ENCODE assay signal across 17 mouse cellular contexts in genomic region chr2:137807594-137808295, GRCm38 (mm10).
DNase-seq lines count a peak whose midpoint lies in the region; ATAC-seq and TF ChIP-seq lines count a peak whose summit lies in the region.
"Had no signal": no experiment of that assay in that cellular context is flagged by ENCODE, and none has a peak within 500 bp of the region (broad histone marks: within the 10 kb centered on the region; RNA-seq: fewer than 3 reads in every experiment).

No protein-coding gene starts in this region.

- no peak for TF ChIP-seq POLR2A in lung, adult 2 months (IDR thresholded peaks at IDR 0.05; ENCODE audit: borderline replicate concordance, extremely low read depth, low read depth, low read length)

- H3K36me3 ChIP-seq in forebrain, embryonic 12.5 days (replicated peaks), result no peaks in the 10 kb centered on the region
- no peaks in the 10 kb centered on the region for H3K36me3 ChIP-seq in midbrain, embryonic 12.5 days
- H3K36me3 ChIP-seq: G1E had no signal

- no peak for TF ChIP-seq CTCF in lung, adult 2 months (IDR thresholded peaks at IDR 0.05; ENCODE audit: insufficient read depth, low read length)

- no peaks in the 10 kb centered on the region for H3K27me3 ChIP-seq in forebrain, embryonic 12.5 days
- H3K27me3 ChIP-seq in midbrain, embryonic 12.5 days, result no peaks in the 10 kb centered on the region
- H3K27me3 ChIP-seq: megakaryocyte, embryonic 14.5 days had no signal

- H3K4me2 ChIP-seq in forebrain, embryonic 12.5 days, result no peak overlapping the region
- H3K4me2 ChIP-seq in midbrain, embryonic 12.5 days (replicated peaks), result no peak overlapping the region

- peak overlapping the region; percentile 65 for H3K27ac ChIP-seq in forebrain, embryonic 12.5 days
- 0 out of 2 replicates have a peak overlapping the region, but pooled peaks have one; percentile 8 for H3K27ac ChIP-seq in midbrain, embryonic 12.5 days (replicated peaks)
- H3K27ac ChIP-seq: heart, adult 2 months had no signal

- peak; percentile 5 for DNase-seq in embryo, embryonic 9.5 days (ENCODE audit: extremely low spot score)
- no peak for DNase-seq in embryo, embryonic 10 days (ENCODE audit: low spot score)
- DNase-seq in lung, postnatal 36 days, result peak; percentile 35
- no peak for DNase-seq in lung, adult 2 months
- DNase-seq in Muller cell, postnatal 12 days (ENCODE audit: inconsistent ontology term), result no peak
- no peak for DNase-seq in spleen, postnatal 4 days (ENCODE audit: low spot score in 2 of 2)
- DNase-seq: B cell, adult 2 months; heart, adult 2 months; heart, postnatal 14 days; kidney, adult 11 months; liver; right cerebral cortex, postnatal 14 days; thymus, postnatal 14 days had no signal

- H3K9ac ChIP-seq in forebrain, embryonic 12.5 days, result no peak overlapping the region
- no peak overlapping the region for H3K9ac ChIP-seq in midbrain, embryonic 12.5 days (replicated peaks)

- H3K4me1 ChIP-seq in lung, adult 2 months (ENCODE audit: control insufficient read depth, insufficient read depth, low read length), result no peaks in the 10 kb centered on the region; the same call in 1 of the 2 replicates
- peaks cover 6% of the 10 kb centered on the region for H3K4me1 ChIP-seq in forebrain, embryonic 12.5 days
- H3K4me1 ChIP-seq in midbrain, embryonic 12.5 days, result peaks cover 13% of the 10 kb centered on the region
- H3K4me1 ChIP-seq: megakaryocyte, embryonic 14.5 days had no signal

- no peaks in the 10 kb centered on the region for H3K9me3 ChIP-seq in forebrain, embryonic 12.5 days
- no peaks in the 10 kb centered on the region for H3K9me3 ChIP-seq in midbrain, embryonic 12.5 days
- H3K9me3 ChIP-seq: megakaryocyte, embryonic 14.5 days had no signal

- 61% methylated on average over 5 of the region's 5 CpGs for WGBS in lung, adult 2 months
- 60% methylated on average over 5 of the region's 5 CpGs for WGBS in forebrain, embryonic 12.5 days
- 70% methylated on average over 5 of the region's 5 CpGs for WGBS in midbrain, embryonic 12.5 days

- no peak overlapping the region for H3K4me3 ChIP-seq in lung, adult 2 months (replicated peaks; ENCODE audit: extremely low read depth, low read depth, low read length)
- no peak overlapping the region for H3K4me3 ChIP-seq in forebrain, embryonic 12.5 days (replicated peaks)
- no peak overlapping the region for H3K4me3 ChIP-seq in midbrain, embryonic 12.5 days
- H3K4me3 ChIP-seq: heart, adult 2 months; megakaryocyte, embryonic 14.5 days had no signal

- peak; percentile 58; the same call in 1 of the 2 replicates for ATAC-seq in forebrain, embryonic 12.5 days (ENCODE audit: low FRiP score)
- ATAC-seq in midbrain, embryonic 12.5 days (ENCODE audit: low FRiP score, low read depth), result peak; percentile 24

Comparison
In these comparisons a context has a peak if more than half of its experiments do, and no peak if none do; other contexts are left out.
1. DNase-seq: peak in embryo, embryonic 9.5 days (single experiment) and lung, postnatal 36 days (single experiment); none in embryo, embryonic 10 days (single experiment), lung, adult 2 months (single experiment), Muller cell, postnatal 12 days (single experiment) and spleen, postnatal 4 days (0 of 2).